Mouse (Mus musculus) MEL (cell line): ENCODE data around the gene Ehd3. TPM values are rescaled to one million over a fixed set of nuclear protein-coding genes. Genes with fewer than 3 reads are reported as not detected.
A peak's percentile ranks its signal among the peaks of the same experiment; 100 is the strongest.

Experiments
- DNase-seq: peaks from one replicate; pipeline ENCODE4 v3.0.0; 2011; ENCODE audit warnings: low read depth, low spot score
- H3K27ac ChIP-seq: 2 replicates; pipeline ENCODE4 v1.5.1; 2012; ENCODE audit warnings: low read depth, mild to moderate bottlenecking, control low read depth, low read length, moderate library complexity; ENCODE audit not compliant: control insufficient read depth
- H3K27me3 ChIP-seq, 2 experiments: fragments of 150-350 bp in 1 of 2; sonication (generic) in 1 of 2; 2 replicates each; pipeline ENCODE4 v1.6.1; 2012; ENCODE audit warnings: low read length in 2 of 2, mild to moderate bottlenecking in 2 of 2, improper control_type of control experiment in 1 of 2, moderate library complexity in 1 of 2; ENCODE audit not compliant: insufficient read depth in 2 of 2, control insufficient read depth in 1 of 2
- H3K36me3 ChIP-seq, 2 experiments: 2 replicates each; pipeline ENCODE4 v1.6.1; 2012 to 2014; ENCODE audit warnings: low read length in 2 of 2, improper control_type of control experiment in 1 of 2, inconsistent platforms in 1 of 2, mild to moderate bottlenecking in 1 of 2; ENCODE audit not compliant: insufficient read depth in 2 of 2, control insufficient read depth in 1 of 2
- H3K4me1 ChIP-seq, 2 experiments: fragments of 150-350 bp in 1 of 2; sonication (generic) in 1 of 2; 2 replicates each; pipeline ENCODE4 v1.6.1; 2012; ENCODE audit warnings: low read length in 2 of 2, improper control_type of control experiment in 1 of 2, mild to moderate bottlenecking in 1 of 2; ENCODE audit not compliant: insufficient read depth in 2 of 2, control insufficient read depth in 1 of 2
- H3K4me3 ChIP-seq, 2 experiments: fragments of 150-350 bp in 1 of 2; sonication (generic) in 1 of 2; 2 replicates each; pipeline ENCODE4 v1.5.1; 2012; ENCODE audit warnings: low read depth in 2 of 2, low read length in 2 of 2, mild to moderate bottlenecking in 2 of 2, moderate library complexity in 2 of 2, control low read depth in 1 of 2, improper control_type of control experiment in 1 of 2; ENCODE audit not compliant: control insufficient read depth in 1 of 2, insufficient read depth in 1 of 2
- H3K79me2 ChIP-seq: 2 replicates; pipeline ENCODE4 v1.6.1; 2012; ENCODE audit warnings: mild to moderate bottlenecking, low read length, moderate library complexity; ENCODE audit not compliant: control insufficient read depth, poor library complexity, insufficient read depth
- H3K9ac ChIP-seq: 2 replicates; pipeline ENCODE4 v1.6.1; 2012; ENCODE audit warnings: low read depth, mild to moderate bottlenecking, control low read depth, low read length, moderate library complexity; ENCODE audit not compliant: control insufficient read depth, poor library complexity, severe bottlenecking
- H3K9me3 ChIP-seq: fragments of 150-350 bp; sonication (generic); replicated peaks from 2 replicates; pipeline ENCODE4 v1.6.1; 2012; ENCODE audit warnings: mild to moderate bottlenecking, low read length, improper control_type of control experiment, moderate library complexity; ENCODE audit not compliant: insufficient read depth
- ELF1 ChIP-seq: IDR thresholded peaks from 2 replicates; pipeline ENCODE4 v1.6.1; 2014; ENCODE audit warnings: low read depth, mild to moderate bottlenecking, inconsistent platforms, low read length, improper control_type of control experiment, moderate library complexity
- EP300 ChIP-seq, 2 experiments: IDR thresholded peaks; 2 replicates each; pipeline ENCODE4 v1.6.1; 2011; ENCODE audit warnings: improper control_type of control experiment in 2 of 2, low read length in 2 of 2, low read depth in 1 of 2, mild to moderate bottlenecking in 1 of 2
- GABPA ChIP-seq: IDR thresholded peaks from 2 replicates; pipeline ENCODE4 v1.6.1; 2012; ENCODE audit warnings: low read depth, mild to moderate bottlenecking, inconsistent platforms, low read length, improper control_type of control experiment, moderate library complexity
- GATA1 ChIP-seq: IDR thresholded peaks from 2 replicates; pipeline ENCODE4 v1.6.1; 2011; ENCODE audit warnings: low read depth, low read length, improper control_type of control experiment
- HCFC1 ChIP-seq: IDR thresholded peaks from 2 replicates; pipeline ENCODE4 v1.6.1; 2012; ENCODE audit warnings: low read depth, mild to moderate bottlenecking, inconsistent platforms, low read length, improper control_type of control experiment, moderate library complexity
- JUND ChIP-seq: IDR thresholded peaks from 2 replicates; pipeline ENCODE4 v1.6.1; 2011; ENCODE audit warnings: low read depth, mild to moderate bottlenecking, improper control_type of control experiment, low read length
- MAFK ChIP-seq: IDR thresholded peaks from 2 replicates; pipeline ENCODE4 v1.6.1; 2011; ENCODE audit warnings: low read depth, mild to moderate bottlenecking, low read length, improper control_type of control experiment, borderline replicate concordance
- MEF2A ChIP-seq: IDR thresholded peaks from 2 replicates; pipeline ENCODE4 v1.6.1; 2014; ENCODE audit warnings: low read depth, mild to moderate bottlenecking, inconsistent platforms, low read length, improper control_type of control experiment; ENCODE audit not compliant: poor library complexity, insufficient replicate concordance, severe bottlenecking; ENCODE audit errors: extremely low read depth
- MXI1 ChIP-seq: IDR thresholded peaks from 2 replicates; pipeline ENCODE4 v1.6.1; 2011; ENCODE audit warnings: mild to moderate bottlenecking, low read depth, low read length, improper control_type of control experiment
- MYB ChIP-seq: IDR thresholded peaks from 2 replicates; pipeline ENCODE4 v1.6.1; 2011; ENCODE audit warnings: mild to moderate bottlenecking, low read depth, low read length, improper control_type of control experiment
- NELFE ChIP-seq: IDR thresholded peaks from 2 replicates; pipeline ENCODE4 v1.6.1; 2011; ENCODE audit warnings: low read depth, low read length, improper control_type of control experiment
- RAD21 ChIP-seq: IDR thresholded peaks from 2 replicates; pipeline ENCODE4 v1.6.1; 2011; ENCODE audit warnings: mild to moderate bottlenecking, low read depth, low read length, improper control_type of control experiment
- SIN3A ChIP-seq: IDR thresholded peaks from 2 replicates; pipeline ENCODE4 v1.6.1; 2012; ENCODE audit warnings: low read length, improper control_type of control experiment, inconsistent platforms
- SMC3 ChIP-seq: IDR thresholded peaks from 2 replicates; pipeline ENCODE4 v1.6.1; 2011; ENCODE audit warnings: low read depth, low read length, improper control_type of control experiment
- TCF12 ChIP-seq: IDR thresholded peaks from 2 replicates; pipeline ENCODE4 v1.6.1; 2014; ENCODE audit warnings: low read depth, mild to moderate bottlenecking, inconsistent platforms, low read length, improper control_type of control experiment, moderate library complexity
- USF1 ChIP-seq: IDR thresholded peaks from 2 replicates; pipeline ENCODE4 v1.6.1; 2014; ENCODE audit warnings: low read depth, mild to moderate bottlenecking, inconsistent platforms, low read length, improper control_type of control experiment, moderate library complexity
- USF2 ChIP-seq, 2 experiments: IDR thresholded peaks; 2 replicates each; pipeline ENCODE4 v1.6.1; 2011 to 2012; ENCODE audit warnings: improper control_type of control experiment in 2 of 2, low read length in 2 of 2, borderline replicate concordance in 1 of 2, inconsistent platforms in 1 of 2, low read depth in 1 of 2, mild to moderate bottlenecking in 1 of 2; ENCODE audit not compliant: insufficient read depth in 1 of 2
- ZC3H11A ChIP-seq: IDR thresholded peaks from 2 replicates; pipeline ENCODE4 v1.6.1; 2012; ENCODE audit warnings: low read depth, mild to moderate bottlenecking, inconsistent platforms, low read length, improper control_type of control experiment
- ZMIZ1 ChIP-seq: IDR thresholded peaks from 2 replicates; pipeline ENCODE4 v1.6.1; 2012; ENCODE audit warnings: low read depth, mild to moderate bottlenecking, inconsistent platforms, low read length, improper control_type of control experiment, moderate library complexity
- polyA plus RNA-seq, 2 experiments: library from polyadenylated mRNA; stranded (reverse) in 1 of 2; unstranded in 1 of 2; fragments of >175 nt in 1 of 2; fragments of >200 nt in 1 of 2; gene quantifications; 2 replicates each; pipeline versions ENCODE4 v1.2.1 to v1.2.4; 2012; ENCODE audit warnings: low replicate concordance in 2 of 2, low read depth in 1 of 2; ENCODE audit not compliant: insufficient read length in 2 of 2, insufficient read depth in 1 of 2, missing spikeins in 1 of 2
- total RNA-seq: library from RNA; depleted of rRNA; stranded (reverse); fragments of 300-350 nt; gene quantifications from 2 replicates; pipeline ENCODE4 v1.2.3, GENCODE M21; 2012

The Ehd3 gene
- total and polyA plus RNA-seq, 3 experiments, result 38.7 to 62.9 TPM; not detected in 1

GRCm38 (mm10) chr17:73807211-73807610, 3.3 kb downstream of the Ehd3 start (continued):
- TF ChIP-seq ZC3H11A (no peak), ELF1 (0 out of 2 replicates have a peak, but pooled peaks have one; percentile 6), EP300 (IDR thresholded peaks at IDR 0.05; ENCODE audit: low read depth in 1 of 2, low read length in 2 of 2) (peak; percentile 92 to 99), HCFC1 (0 out of 2 replicates have a peak, but pooled peaks have one; percentile 14), RAD21 (no peak), MEF2A (no peak)

GRCm38 (mm10) chr17:73808431-73808830, 4.5 kb downstream of the Ehd3 start:
- TF ChIP-seq HCFC1, result no peak
- no peak for TF ChIP-seq EP300 (IDR thresholded peaks at IDR 0.05; ENCODE audit: low read depth in 1 of 2, low read length in 2 of 2)
- TF ChIP-seq MXI1, result no peak
- TF ChIP-seq ZMIZ1, result no peak
- no peak for TF ChIP-seq TCF12
- no peak for TF ChIP-seq NELFE
- TF ChIP-seq MYB, result no peak
- no peak for TF ChIP-seq MAFK
- TF ChIP-seq GATA1, result no peak
- no peak for TF ChIP-seq SMC3
- no peak for TF ChIP-seq GABPA
- no peak for TF ChIP-seq USF2 (IDR thresholded peaks at IDR 0.05; ENCODE audit: borderline replicate concordance in 1 of 2, insufficient read depth in 1 of 2, low read depth in 1 of 2, low read length in 2 of 2)
- TF ChIP-seq USF1, result no peak
- TF ChIP-seq SIN3A, result no peak
- no peak for TF ChIP-seq JUND
- Histone ChIP-seq H3K4me1 (peaks cover 7 to 28% of the 10 kb centered on the region in 2 experiments), H3K27ac (peak overlapping the region; percentile 41), H3K36me3 (peaks cover 0 to 25% of the 10 kb centered on the region in 2 experiments), H3K4me3 (no peak overlapping the region; a peak in 1 of 4 replicates), H3K27me3 (no peaks in the 10 kb centered on the region), H3K79me2 (peaks cover 40% of the 10 kb centered on the region), H3K9ac (no peak overlapping the region), H3K9me3 (no peaks in the 10 kb centered on the region)
- DNase-seq, result no peak
